Mouse (Mus musculus) C2C12 (cell line): ENCODE data around the gene Styx.

Experiments used
- CTCF ChIP-seq: IDR thresholded peaks from one replicate; pipeline ENCODE4 v1.5.1; 2011; ENCODE audit not compliant: control insufficient read depth, insufficient read depth, insufficient read length
- FOSL1 ChIP-seq: IDR thresholded peaks from one replicate; pipeline ENCODE4 v1.8.0; 2011; ENCODE audit warnings: mild to moderate bottlenecking, low read length; ENCODE audit not compliant: poor library complexity, insufficient read depth, severe bottlenecking

DNA sequence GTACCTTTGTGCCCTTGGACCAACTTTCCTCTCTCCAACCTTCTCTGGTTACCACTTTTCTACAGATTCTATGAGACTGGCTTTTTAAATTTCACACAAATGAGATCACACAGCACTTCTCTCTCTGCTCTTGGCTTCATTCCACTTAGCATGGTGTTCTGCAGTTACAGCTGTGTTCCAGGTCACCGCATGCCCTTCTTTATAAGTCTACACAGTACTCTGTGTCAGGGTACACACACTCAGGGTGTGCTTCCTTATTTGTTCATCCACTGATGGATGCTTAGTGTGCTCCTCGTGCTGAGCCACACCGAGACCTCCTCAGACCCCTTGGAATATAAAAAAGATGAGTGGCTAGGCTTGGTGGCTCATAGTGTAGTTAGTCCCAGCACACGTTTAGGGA, 30.8 kb upstream of the Styx start:
- TF ChIP-seq CTCF (no peak), FOSL1 (no peak)
